ENCODE assay signal across 17 mouse cellular contexts in genomic region chr10:60388332-60388731, GRCm38 (mm10). TPM values are rescaled to one million over a fixed set of nuclear protein-coding genes. Genes with fewer than 3 reads are reported as not detected.
DNase-seq lines count a peak whose midpoint lies in the region; ATAC-seq lines count a peak whose summit lies in the region.
"Had no signal": no experiment of that assay in that cellular context is flagged by ENCODE, and none has a peak within 500 bp of the region (broad histone marks: within the 10 kb centered on the region; RNA-seq: fewer than 3 reads in every experiment).

No protein-coding gene starts in this region.

- no peak overlapping the region for H3K4me2 ChIP-seq in heart, embryonic 12.5 days
- H3K4me2 ChIP-seq: midbrain, embryonic 15.5 days had no signal

- no peaks in the 10 kb centered on the region for H3K27me3 ChIP-seq in splenic B cell, adult 2 months (ENCODE audit: control insufficient read depth, insufficient read depth, low read length, poor library complexity, severe bottlenecking)
- no peaks in the 10 kb centered on the region for H3K27me3 ChIP-seq in heart, embryonic 12.5 days (replicated peaks)
- H3K27me3 ChIP-seq: liver, embryonic 15.5 days; midbrain, embryonic 15.5 days had no signal

- peak; percentile 49 to 57 for DNase-seq in spleen, postnatal 36 days (ENCODE audit: low spot score in 2 of 2)
- DNase-seq in spleen, adult 12 weeks (ENCODE audit: low spot score) = no peak
- DNase-seq in induced T-regulatory cell, adult 2 months (ENCODE audit: low read depth) = peak; percentile 22
- DNase-seq in splenic B cell, adult 2 months (ENCODE audit: low read depth, low spot score) = peak; percentile 48
- DNase-seq in testis, postnatal 14 days (ENCODE audit: low spot score) = no peak
- no peak for DNase-seq in embryo, embryonic 10 days (ENCODE audit: low spot score)
- no peak for DNase-seq in frontal cortex, postnatal 14 days (ENCODE audit: low spot score in 2 of 2)
- DNase-seq: cerebellum, postnatal 25 days; kidney, adult 11 months; kidney, postnatal 14 days; lung, postnatal 4 days; right cerebral cortex, postnatal 4 days had no signal

- WGBS in heart, embryonic 12.5 days = 76% methylated on average over 2 of the region's 2 CpGs

- no peak for ATAC-seq in heart, embryonic 12.5 days (ENCODE audit: insufficient number of reproducible peaks, low FRiP score)
- ATAC-seq: activated CD4-positive, CD25-positive, alpha-beta regulatory T cell, adult 4 months; midbrain, embryonic 15.5 days had no signal

- no peak overlapping the region for H3K9ac ChIP-seq in heart, embryonic 12.5 days
- H3K9ac ChIP-seq: liver, embryonic 15.5 days; midbrain, embryonic 15.5 days had no signal

- H3K4me1 ChIP-seq in heart, embryonic 12.5 days (replicated peaks) = peaks cover 22% of the 10 kb centered on the region
- H3K4me1 ChIP-seq: midbrain, embryonic 15.5 days had no signal

- H3K9me3 ChIP-seq in heart, embryonic 12.5 days (replicated peaks) = no peaks in the 10 kb centered on the region
- H3K9me3 ChIP-seq: liver, embryonic 15.5 days; midbrain, embryonic 15.5 days had no signal

- no peaks in the 10 kb centered on the region for H3K36me3 ChIP-seq in splenic B cell, adult 2 months (ENCODE audit: control insufficient read depth, insufficient read depth, low read length, poor library complexity, severe bottlenecking)
- no peaks in the 10 kb centered on the region for H3K36me3 ChIP-seq in heart, embryonic 12.5 days
- H3K36me3 ChIP-seq: liver, embryonic 15.5 days; midbrain, embryonic 15.5 days had no signal

- H3K27ac ChIP-seq in heart, embryonic 12.5 days (ENCODE audit: poor library complexity, severe bottlenecking) = no peak overlapping the region
- H3K27ac ChIP-seq: midbrain, embryonic 15.5 days had no signal

- H3K4me3 ChIP-seq in heart, embryonic 12.5 days = no peak overlapping the region
- H3K4me3 ChIP-seq: liver, embryonic 15.5 days; midbrain, embryonic 15.5 days had no signal

RNA-seq across cellular contexts. Expression of gene Gm17455, which starts 11.2 kb away (rescaled TPM):
- polyA plus RNA-seq in heart, embryonic 12.5 days (2016; fragmentation: Nextera tagmentation; extraction: Ambion mirVana) = 0.20 and 0.31 TPM in 2 replicates
- polyA plus RNA-seq: heart, embryonic 14.5 days had no signal

RNA-seq across cellular contexts. Expression of gene Vsir, which starts 41.7 kb away (rescaled TPM):
- 1.8 TPM in 2 replicates for polyA plus RNA-seq in heart, embryonic 12.5 days (2016; fragmentation: Nextera tagmentation; extraction: Ambion mirVana)

Comparison
In these comparisons a context has a peak if more than half of its experiments do, and no peak if none do; other contexts are left out.
1. DNase-seq: peak in spleen, postnatal 36 days (2 of 2), induced T-regulatory cell, adult 2 months (single experiment) and splenic B cell, adult 2 months (single experiment); none in spleen, adult 12 weeks (single experiment), testis, postnatal 14 days (single experiment), embryo, embryonic 10 days (single experiment) and frontal cortex, postnatal 14 days (0 of 2).